Mouse (Mus musculus) granulocyte monocyte progenitor cell, adult 5-6 weeks (primary cell): Measurements from ENCODE around the gene Lfng. TPM values are rescaled to one million over a fixed set of nuclear protein-coding genes. Genes with fewer than 3 reads are reported as not detected.

ENCODE experiments used
- ATAC-seq: replicated peaks from 2 replicates; pipeline ENCODE4 v1.8.0; 2016; ENCODE audit warnings: mild to moderate bottlenecking, moderate TSS enrichment, inconsistent platforms; ENCODE audit not compliant: poor library complexity, severe bottlenecking
- total RNA-seq, 2 experiments: library from RNA; stranded (forward) in 1 of 2; stranded (reverse) in 1 of 2; fragments of 200-712, 200-1000 nt in 1 of 2; fragments of >200 nt in 1 of 2; fragmentation: Nextera tagmentation in 1 of 2; gene quantifications; 2 replicates each; pipeline ENCODE4 v1.2.3; 2014 to 2017

Gene Lfng
- total RNA-seq, 2 experiments from 2014 or later: 9.9 to 14.6 TPM

GRCm38 (mm10) chr5:140637989-140638388, 30.9 kb downstream of the Lfng start:
- ATAC-seq: no peak

GRCm38 (mm10) chr5:140638484-140638883, 31.4 kb downstream of the Lfng start:
- no peak for ATAC-seq

GRCm38 (mm10) chr5:140639312-140639711, 32.2 kb downstream of the Lfng start:
- no peak for ATAC-seq

GRCm38 (mm10) chr5:140639871-140640270, 32.8 kb downstream of the Lfng start:
- no peak for ATAC-seq

DNA sequence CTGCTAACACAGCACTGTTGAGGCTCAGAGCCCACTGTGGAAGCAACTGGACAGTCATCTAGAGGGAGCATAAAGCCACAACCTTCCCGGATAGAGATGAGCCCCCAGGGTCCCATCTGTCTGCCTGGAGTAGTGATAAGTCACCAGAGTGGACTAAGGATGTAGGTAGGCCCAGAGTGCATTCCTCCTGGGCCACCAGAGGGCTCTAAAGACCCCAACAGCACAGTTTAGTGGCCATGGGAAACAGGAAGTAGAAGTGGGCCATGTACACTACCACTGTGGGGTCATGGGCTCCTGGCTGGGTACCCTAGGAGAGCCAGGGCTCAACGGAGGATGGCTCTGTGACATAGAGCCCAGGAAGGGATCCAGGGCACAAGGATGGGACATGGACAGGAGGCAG, 33.7 kb downstream of the Lfng start:
- ATAC-seq: peak; percentile 49

DNA sequence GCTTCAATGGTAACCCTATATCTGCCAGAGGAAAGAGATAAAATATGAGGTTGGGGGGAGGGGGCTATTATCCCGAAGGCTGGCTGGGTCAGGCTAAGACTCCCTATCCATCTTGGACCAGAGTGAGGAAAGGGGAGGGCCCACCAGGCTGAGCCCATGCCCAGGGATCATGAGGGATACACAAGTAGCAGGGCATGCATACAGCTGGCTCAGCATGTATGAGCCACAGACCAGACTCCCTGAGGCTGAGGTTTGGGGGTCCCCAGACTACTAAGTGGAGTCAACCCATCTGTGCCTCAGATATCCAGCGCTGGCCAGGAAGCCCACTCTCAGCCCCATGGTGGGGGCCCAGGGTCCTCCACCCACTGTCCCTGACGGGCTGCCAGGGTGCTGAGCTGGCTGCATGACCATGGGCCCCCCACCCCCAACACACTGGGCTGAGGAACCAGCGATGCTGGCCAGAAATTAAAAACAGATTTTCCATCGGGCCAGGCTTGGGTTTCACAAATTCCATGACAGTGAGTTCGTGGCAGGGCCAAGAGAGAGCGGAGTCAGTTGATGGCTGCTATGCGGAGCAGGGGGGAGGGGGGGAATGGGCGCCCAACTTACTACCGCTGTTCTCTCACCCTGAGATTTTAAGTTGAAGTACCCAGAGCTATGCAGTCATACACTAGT, 34.3 kb downstream of the Lfng start:
- ATAC-seq: no peak

GRCm38 (mm10) chr5:140642076-140642475, 35.0 kb downstream of the Lfng start:
- peak; percentile 95 for ATAC-seq

- ATAC-seq: no peak
Measured at GRCm38 (mm10) chr5:140644263-140644662, 37.1 kb downstream of the Lfng start.

DNA sequence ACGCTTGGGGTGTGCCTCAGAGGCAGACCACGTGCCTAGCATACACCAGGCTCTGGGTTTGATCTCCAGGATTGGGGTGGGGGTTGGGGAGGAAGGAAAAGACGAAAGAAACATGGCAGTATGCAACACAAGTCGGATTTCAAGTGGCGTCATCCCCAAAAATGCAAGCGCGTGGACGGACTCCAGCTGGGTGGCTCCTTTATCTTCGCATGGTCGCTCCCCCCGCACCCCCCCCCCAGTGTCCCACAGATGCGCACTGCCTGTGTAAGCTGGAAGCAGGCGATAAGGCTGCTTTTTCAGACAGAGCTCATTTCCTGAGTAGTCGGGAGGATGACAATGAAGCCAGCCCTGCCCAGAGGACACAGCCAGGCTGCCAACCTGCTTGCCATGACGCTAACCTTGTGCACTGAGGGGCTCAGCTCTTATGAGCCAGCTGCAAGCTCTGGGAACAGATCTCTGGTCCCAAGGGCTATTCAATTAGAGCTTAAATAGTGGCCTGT, 37.6 kb downstream of the Lfng start:
- no peak for ATAC-seq

DNA sequence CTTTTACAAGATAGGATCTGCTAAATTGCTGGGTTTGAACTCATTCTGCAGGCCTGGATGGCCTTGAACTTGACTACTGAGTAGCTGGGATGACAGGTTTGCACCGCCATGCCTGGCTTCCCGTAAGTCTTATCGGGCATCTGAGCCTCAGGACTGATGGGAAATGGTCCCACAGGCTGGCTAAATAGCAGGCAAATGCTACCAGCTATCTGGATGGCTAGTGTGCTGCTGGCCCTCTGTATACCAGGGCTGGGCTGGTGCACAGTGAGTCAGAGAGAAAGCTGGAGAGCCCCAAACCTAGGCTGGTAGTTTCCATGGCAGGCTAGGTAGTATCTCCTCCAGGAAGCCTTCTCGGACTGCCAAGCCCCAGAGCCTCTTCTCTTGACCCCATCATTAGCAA, 38.3 kb downstream of the Lfng start:
- no peak for ATAC-seq

DNA sequence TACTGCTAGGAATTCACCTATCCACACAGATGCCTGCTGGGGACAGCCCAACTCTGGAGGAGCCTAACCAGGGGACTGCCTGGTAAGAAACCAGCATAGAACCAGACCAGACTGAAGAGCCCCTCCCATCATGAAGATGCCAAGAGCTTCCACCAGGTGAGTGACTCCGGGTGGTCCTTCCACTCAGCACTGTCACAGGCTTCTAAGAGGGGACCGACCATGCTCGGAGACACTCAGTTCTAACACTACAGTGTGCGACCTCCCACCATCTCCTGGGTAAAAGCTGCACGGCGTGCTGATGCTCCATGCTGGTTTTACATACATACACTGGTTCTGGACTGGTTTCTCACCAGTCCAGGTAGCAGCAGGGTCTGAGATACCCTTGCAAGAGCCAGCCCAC, 39.1 kb downstream of the Lfng start:
- no peak for ATAC-seq

GRCm38 (mm10) chr5:140647031-140647760, 40.1 kb downstream of the Lfng start:
- no peak for ATAC-seq

DNA sequence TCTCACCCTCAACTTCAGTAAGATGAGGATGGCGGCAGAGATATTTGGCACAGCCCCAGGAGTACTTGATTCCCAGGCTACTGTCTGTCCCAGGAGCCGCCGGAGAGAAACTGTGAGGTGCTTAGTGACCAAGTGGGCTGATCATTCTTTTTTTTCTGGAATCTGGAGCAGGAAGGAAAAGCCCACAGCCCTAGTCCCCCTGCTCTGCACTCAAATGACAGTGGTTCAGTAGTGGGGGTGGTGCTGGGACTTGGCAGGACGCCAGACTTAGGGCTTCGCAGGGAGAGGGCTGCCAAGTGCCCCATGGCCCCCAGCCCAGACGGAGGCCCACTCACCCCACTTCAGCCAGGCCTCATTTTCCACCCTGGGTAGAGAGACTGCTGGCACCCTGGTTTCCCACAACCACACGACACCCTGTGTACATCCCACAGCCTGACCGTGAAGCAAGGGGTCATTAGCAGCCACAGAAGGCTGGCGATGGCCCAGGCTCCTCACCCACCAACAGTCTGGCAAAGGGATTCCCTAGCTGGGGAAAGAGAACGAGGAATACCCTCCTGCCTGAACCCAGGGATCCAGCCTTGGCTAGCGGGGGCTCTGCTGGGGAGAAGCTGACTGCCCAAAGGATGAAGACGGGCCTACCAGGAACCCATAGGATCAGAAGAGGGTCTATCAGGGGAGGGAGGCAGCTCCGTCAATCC, 40.9 kb downstream of the Lfng start:
- ATAC-seq: peak; percentile 12

- peak; percentile 25 for ATAC-seq
Measured at GRCm38 (mm10) chr5:140648519-140649100, 41.5 kb downstream of the Lfng start, which contains the start of gene Ttyh3. Gene Ttyh3 (minus strand): TSS chr5:140649031.

- peak; percentile 87 for ATAC-seq
Measured at GRCm38 (mm10) chr5:140649101-140649667, 42.1 kb downstream of the Lfng start.

GRCm38 (mm10) chr5:140649881-140650414, 42.8 kb downstream of the Lfng start:
- no peak for ATAC-seq

- ATAC-seq: no peak
Measured at GRCm38 (mm10) chr5:140651231-140651630, 44.1 kb downstream of the Lfng start.

DNA sequence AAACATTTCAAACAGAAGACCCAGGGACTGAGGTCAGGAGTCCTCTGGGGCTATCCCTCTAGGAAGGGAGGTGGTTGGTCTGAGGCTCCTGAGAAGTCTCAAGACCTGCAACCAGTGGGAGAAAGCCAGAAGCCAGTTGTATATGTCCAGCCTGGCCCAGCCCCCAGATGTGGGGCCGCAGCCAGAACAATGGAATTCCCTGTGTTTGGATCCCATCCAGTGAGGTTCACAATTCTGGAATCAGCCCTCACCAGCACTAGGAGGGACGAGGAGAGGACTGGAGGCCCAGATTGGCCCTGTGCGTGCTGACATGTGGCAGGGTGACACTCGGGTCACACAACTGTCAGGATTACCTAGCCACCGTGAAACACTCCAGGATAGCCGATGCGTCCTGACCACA, 45.5 kb downstream of the Lfng start:
- ATAC-seq: no peak

GRCm38 (mm10) chr5:140654096-140654845, 47.2 kb downstream of the Lfng start:
- no peak for ATAC-seq
